Mouse (Mus musculus): ENCODE measurements around the gene Adamts16.

- TF ChIP-seq EP300 (IDR thresholded peaks at IDR 0.05; ENCODE audit: insufficient read depth, low read depth, low read length) (no peak), CTCF (IDR thresholded peaks at IDR 0.05; ENCODE audit: low read depth, low read length) (no peak), POLR2A (IDR thresholded peaks at IDR 0.05; ENCODE audit: insufficient read depth, low read length) (no peak)
These were observed 134.3 kb downstream of the Adamts16 start for GRCm38 (mm10) chr13:70707158-70707854.
